Mouse (Mus musculus) G1E (cell line): Measurements from ENCODE around the gene Ube3b.

Experiments
- CTCF ChIP-seq: IDR thresholded peaks from 2 replicates; pipeline ENCODE4 v1.5.1; 2012; ENCODE audit warnings: low read depth, low read length, inconsistent platforms, mixed read lengths
- GATA1 ChIP-seq: IDR thresholded peaks from 2 replicates; pipeline ENCODE4 v1.6.1; 2012; ENCODE audit warnings: borderline replicate concordance, low read length, inconsistent platforms, mixed read lengths

DNA sequence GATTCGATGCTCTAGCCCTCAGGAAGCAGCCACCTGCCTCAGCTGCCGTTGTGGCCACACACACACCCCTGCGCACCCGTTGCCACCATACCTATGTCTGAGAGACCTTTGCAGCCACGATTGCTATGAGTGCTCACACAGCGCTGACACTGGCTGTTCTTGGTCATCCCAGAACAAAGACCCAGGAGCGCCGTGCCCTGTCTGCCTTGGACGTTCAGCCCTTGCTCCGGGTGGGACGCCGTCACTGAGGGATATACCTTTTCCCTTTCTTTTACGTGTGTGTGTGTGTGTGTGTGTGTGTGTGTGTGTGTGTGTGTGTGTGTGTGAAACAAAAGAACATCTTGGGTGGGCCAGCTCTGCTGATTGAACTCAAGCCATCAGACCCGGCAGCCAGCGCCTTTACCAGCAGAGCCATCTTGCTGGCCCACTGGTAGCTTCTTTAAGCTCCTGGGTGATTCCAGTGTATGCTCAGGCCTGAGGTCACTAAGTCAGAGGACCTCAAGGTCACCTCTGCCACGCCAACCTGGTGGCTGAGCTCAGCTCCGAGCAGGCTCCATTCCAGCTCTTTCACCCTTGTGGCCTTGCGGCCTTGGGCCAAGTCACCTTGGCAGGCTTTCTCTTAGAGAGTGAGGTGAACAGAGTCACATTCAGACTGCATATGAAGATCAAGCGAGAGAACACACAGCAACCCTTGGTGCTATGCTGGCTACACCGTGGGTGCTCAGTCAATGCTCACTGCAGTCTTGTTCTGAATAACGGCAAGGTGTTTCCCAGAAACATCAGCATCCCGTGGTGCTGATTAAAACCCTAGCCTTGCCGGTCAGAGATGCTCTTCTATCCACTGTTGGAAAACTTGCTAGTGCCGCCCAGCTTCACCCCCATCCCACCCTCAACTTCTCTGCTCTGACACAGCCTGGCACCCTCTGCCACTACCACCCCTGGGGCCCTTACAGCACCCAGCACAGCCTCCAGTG, 81.9 kb downstream of the Ube3b start:
- no peak for TF ChIP-seq GATA1
- no peak for TF ChIP-seq CTCF
